Mouse (Mus musculus): Measurements from ENCODE around the gene Mid1.
"Not testable (repeated sequence)": the region's sequence is repeated elsewhere in the genome, so short reads cannot be mapped to it uniquely, and the experiment has no call there.

DNA sequence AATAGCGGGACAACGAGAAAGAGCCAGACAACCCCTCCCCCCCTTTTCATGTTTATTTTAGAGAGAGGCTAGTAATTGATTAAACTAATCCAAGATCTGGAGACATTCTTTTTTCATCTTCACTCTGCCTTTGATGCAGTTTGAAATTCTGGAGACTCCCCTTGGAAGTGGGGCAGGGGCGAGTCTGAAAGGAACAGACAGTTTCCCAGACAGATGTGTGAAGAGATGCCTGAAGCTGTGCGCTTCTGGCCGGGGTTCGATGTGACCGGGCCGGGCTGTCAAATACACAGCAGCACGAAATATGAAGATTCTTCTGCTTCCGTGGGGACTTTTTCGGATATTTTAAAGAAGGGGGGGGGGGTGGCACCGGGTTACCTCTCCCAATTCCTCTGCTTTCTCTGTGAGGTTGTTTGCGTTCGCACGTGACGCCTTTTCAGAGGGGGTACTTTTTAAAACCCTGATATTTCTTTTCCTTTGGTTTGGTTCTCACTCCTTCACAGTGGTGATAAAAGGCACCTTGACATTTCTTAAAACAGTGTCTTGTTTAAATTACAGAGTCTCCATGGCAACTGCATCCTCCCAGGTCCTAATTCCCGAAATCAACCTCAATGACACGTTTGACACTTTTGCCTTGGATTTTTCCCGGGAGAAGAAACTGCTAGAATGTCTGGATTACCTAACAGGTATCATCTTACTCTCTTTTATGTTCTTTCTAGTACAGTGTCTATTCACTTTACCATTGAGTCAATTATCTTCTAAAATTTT is 298.6 kb downstream of the Mid1 start:
- not testable (repeated sequence) for TF ChIP-seq CTCF, POLR2A (IDR thresholded peaks at IDR 0.05; ENCODE audit: extremely low read depth, insufficient read depth, low read length)
